Mouse (Mus musculus): Measurements from ENCODE around the gene Bub3. TPM values are rescaled to one million over a fixed set of nuclear protein-coding genes. Genes with fewer than 3 reads are reported as not detected.

The Bub3 gene
- polyA plus RNA-seq, 1 experiment, result 105 TPM

DNA sequence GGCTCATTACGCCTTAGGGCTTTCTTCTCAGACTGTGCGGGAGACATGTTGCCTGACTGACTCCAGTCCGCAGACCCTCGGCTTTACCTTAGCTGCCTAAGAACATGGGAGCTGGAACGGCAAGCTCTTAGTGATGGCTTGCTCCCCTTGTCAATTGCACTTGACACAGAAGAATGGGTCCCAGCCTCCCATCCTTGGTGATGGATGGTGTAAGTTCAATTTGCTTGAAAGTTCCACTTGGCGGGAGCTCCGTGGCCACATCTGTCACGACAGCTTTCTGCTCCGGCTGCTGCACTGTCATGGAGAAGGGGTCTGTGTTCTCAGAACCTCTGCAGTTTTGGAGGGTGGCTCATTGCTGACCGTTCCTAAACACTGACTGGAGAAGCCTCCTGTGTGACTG, 44.9 kb downstream of the Bub3 start:
- H3K4me3 ChIP-seq (replicated peaks; ENCODE audit: insufficient read depth, low read depth, low read length), result no peak overlapping the region
- no peaks in the 10 kb centered on the region for H3K4me1 ChIP-seq (ENCODE audit: control insufficient read depth, insufficient read depth, low read length)
- WGBS, result 34% methylated on average over 10 of the region's 10 CpGs
- no peak overlapping the region for H3K27ac ChIP-seq (ENCODE audit: insufficient read depth, low read length)
- DNase-seq, result no peak
- no peak for TF ChIP-seq CTCF (IDR thresholded peaks at IDR 0.05; ENCODE audit: borderline replicate concordance, insufficient read depth, low read depth, low read length)
- TF ChIP-seq POLR2A (IDR thresholded peaks at IDR 0.05; ENCODE audit: borderline replicate concordance, insufficient read depth, low read length), result no peak
- no peaks in the 10 kb centered on the region for H3K27me3 ChIP-seq (ENCODE audit: control insufficient read depth, insufficient read depth, low read length)

- no peak overlapping the region for H3K27ac ChIP-seq (ENCODE audit: insufficient read depth, low read length)
- H3K27me3 ChIP-seq (ENCODE audit: control insufficient read depth, insufficient read depth, low read length), result no peaks in the 10 kb centered on the region
- no peak for DNase-seq
- no peaks in the 10 kb centered on the region for H3K4me1 ChIP-seq (ENCODE audit: control insufficient read depth, insufficient read depth, low read length)
- WGBS, result 11% methylated on average over 4 of the region's 4 CpGs
- no peak for TF ChIP-seq CTCF (IDR thresholded peaks at IDR 0.05; ENCODE audit: borderline replicate concordance, insufficient read depth, low read depth, low read length)
- TF ChIP-seq POLR2A (IDR thresholded peaks at IDR 0.05; ENCODE audit: borderline replicate concordance, insufficient read depth, low read length), result no peak
- no peak overlapping the region for H3K4me3 ChIP-seq (replicated peaks; ENCODE audit: insufficient read depth, low read depth, low read length)
These were observed 45.5 kb downstream of the Bub3 start for GRCm38 (mm10) chr7:131605481-131605880.

- no peak overlapping the region for H3K27ac ChIP-seq (ENCODE audit: insufficient read depth, low read length)
- no peak for DNase-seq
- H3K27me3 ChIP-seq (ENCODE audit: control insufficient read depth, insufficient read depth, low read length), result no peaks in the 10 kb centered on the region
- no peaks in the 10 kb centered on the region for H3K4me1 ChIP-seq (ENCODE audit: control insufficient read depth, insufficient read depth, low read length)
- no peak overlapping the region for H3K4me3 ChIP-seq (replicated peaks; ENCODE audit: insufficient read depth, low read depth, low read length)
- 79% methylated on average over 6 of the region's 6 CpGs for WGBS
- TF ChIP-seq CTCF (IDR thresholded peaks at IDR 0.05; ENCODE audit: borderline replicate concordance, insufficient read depth, low read depth, low read length) (no peak), POLR2A (IDR thresholded peaks at IDR 0.05; ENCODE audit: borderline replicate concordance, insufficient read depth, low read length) (no peak)
These were observed 48.0 kb downstream of the Bub3 start for GRCm38 (mm10) chr7:131608049-131608448.

DNA sequence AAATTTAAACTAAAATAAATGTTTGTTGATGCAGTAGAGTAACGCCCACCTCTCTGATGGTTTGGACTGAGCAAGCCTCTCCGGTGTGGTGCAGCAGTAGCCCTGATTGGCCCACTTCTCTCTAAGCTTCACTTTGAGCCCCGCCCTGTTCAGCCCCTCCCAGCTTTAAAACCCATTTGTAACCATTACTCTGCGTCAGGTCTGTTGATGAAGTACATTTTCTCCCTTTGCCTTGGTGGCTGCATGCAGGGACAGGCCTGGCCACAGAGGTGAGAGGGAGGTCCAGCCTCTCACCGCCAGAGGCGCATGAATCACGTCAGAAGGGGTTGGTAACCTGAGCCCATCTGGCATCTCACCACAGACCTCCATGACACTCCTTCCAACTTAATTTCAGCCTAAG, 49.7 kb downstream of the Bub3 start:
- 62% methylated on average over 7 of the region's 7 CpGs for WGBS
- TF ChIP-seq POLR2A (IDR thresholded peaks at IDR 0.05; ENCODE audit: borderline replicate concordance, insufficient read depth, low read length) (no peak), CTCF (IDR thresholded peaks at IDR 0.05; ENCODE audit: borderline replicate concordance, insufficient read depth, low read depth, low read length) (no peak)
- Histone ChIP-seq H3K27me3 (ENCODE audit: control insufficient read depth, insufficient read depth, low read length) (no peaks in the 10 kb centered on the region), H3K4me1 (ENCODE audit: control insufficient read depth, insufficient read depth, low read length) (no peaks in the 10 kb centered on the region), H3K27ac (ENCODE audit: insufficient read depth, low read length) (no peak overlapping the region), H3K4me3 (replicated peaks; ENCODE audit: insufficient read depth, low read depth, low read length) (no peak overlapping the region)
- no peak for DNase-seq

Other genes starting within 250 kb of the Bub3 start
- gene Cuzd1, start 237.9 kb upstream of the Bub3 start, polyA plus RNA-seq (2012; rRNA removed), result 0.05 and 0.19 TPM in 2 replicates
- gene Fam24b, start 230.7 kb upstream of the Bub3 start, polyA plus RNA-seq (2012; rRNA removed), result 0.60 and 0.70 TPM in 2 replicates
- gene Fam24a, start 226.4 kb upstream of the Bub3 start, polyA plus RNA-seq (2012; rRNA removed), result not detected in 2 replicates
- 16.3 and 16.7 TPM in 2 replicates for gene 2310057M21Rik, start 197.5 kb upstream of the Bub3 start, polyA plus RNA-seq (2012; rRNA removed)
- gene Pstk, start 189.1 kb upstream of the Bub3 start, polyA plus RNA-seq (2012; rRNA removed), result 69.4 and 75.7 TPM in 2 replicates
- gene Ikzf5, start 149.7 kb upstream of the Bub3 start, polyA plus RNA-seq (2012; rRNA removed), result 18.7 and 19.2 TPM in 2 replicates
- gene Acadsb, start 149.6 kb upstream of the Bub3 start, polyA plus RNA-seq (2012; rRNA removed), result 29.8 and 36.7 TPM in 2 replicates
- 0.32 and 0.43 TPM in 2 replicates for gene Hmx3, start 17.4 kb upstream of the Bub3 start, polyA plus RNA-seq (2012; rRNA removed)
- 0.06 TPM in 1 of 2 replicates, not detected in the other for gene Hmx2, start 11.4 kb upstream of the Bub3 start, polyA plus RNA-seq (2012; rRNA removed)

All from cerebellum, adult 2 months (tissue).